Mouse (Mus musculus): ENCODE results near the gene Pfkm. TPM values are rescaled to one million over a fixed set of nuclear protein-coding genes. Genes with fewer than 3 reads are reported as not detected.

Pfkm gene
- polyA plus RNA-seq, 1 experiment from 2014 or later: 34.2 TPM

- no peaks in the 10 kb centered on the region for H3K9me3 ChIP-seq (ENCODE audit: control insufficient read depth, low read length)
- H3K4me1 ChIP-seq (ENCODE audit: control insufficient read depth, insufficient read depth, low read length): peaks cover 8% of the 10 kb centered on the region; the same call in 1 of the 2 replicates
- H3K4me3 ChIP-seq (ENCODE audit: low read length): no peak overlapping the region
- no peaks in the 10 kb centered on the region for H3K27me3 ChIP-seq (ENCODE audit: control insufficient read depth, insufficient read depth, low read length)
- no peak overlapping the region for H3K9ac ChIP-seq (ENCODE audit: low read depth, low read length)
- WGBS: 96% methylated on average over 4 of the region's 4 CpGs
- ATAC-seq (ENCODE audit: low FRiP score, low TSS enrichment): no peak
- no peak overlapping the region for H3K27ac ChIP-seq (ENCODE audit: low read depth, low read length)
- H3K36me3 ChIP-seq (ENCODE audit: control insufficient read depth, insufficient read depth, low read length): peaks cover 62% of the 10 kb centered on the region
- no peak overlapping the region for H3K4me2 ChIP-seq (replicated peaks; ENCODE audit: low read depth, low read length)
Observed at GRCm38 (mm10) chr15:98131001-98131400, 38.6 kb downstream of the Pfkm start.

- no peaks in the 10 kb centered on the region for H3K9me3 ChIP-seq (ENCODE audit: control insufficient read depth, low read length)
- no peak for ATAC-seq (ENCODE audit: low FRiP score, low TSS enrichment)
- no peak overlapping the region for H3K9ac ChIP-seq (ENCODE audit: low read depth, low read length)
- WGBS: 92% methylated on average over 7 of the region's 7 CpGs
- H3K27me3 ChIP-seq (ENCODE audit: control insufficient read depth, insufficient read depth, low read length): no peaks in the 10 kb centered on the region
- peaks cover 63% of the 10 kb centered on the region for H3K36me3 ChIP-seq (ENCODE audit: control insufficient read depth, insufficient read depth, low read length)
- H3K27ac ChIP-seq (ENCODE audit: low read depth, low read length): no peak overlapping the region
- H3K4me2 ChIP-seq (replicated peaks; ENCODE audit: low read depth, low read length): no peak overlapping the region
- H3K4me3 ChIP-seq (ENCODE audit: low read length): no peak overlapping the region
- 0 out of 2 replicates have a peak, but pooled peaks cover 3% of the 10 kb centered on the region for H3K4me1 ChIP-seq (ENCODE audit: control insufficient read depth, insufficient read depth, low read length)
Observed at GRCm38 (mm10) chr15:98131451-98131850, 39.1 kb downstream of the Pfkm start.

DNA sequence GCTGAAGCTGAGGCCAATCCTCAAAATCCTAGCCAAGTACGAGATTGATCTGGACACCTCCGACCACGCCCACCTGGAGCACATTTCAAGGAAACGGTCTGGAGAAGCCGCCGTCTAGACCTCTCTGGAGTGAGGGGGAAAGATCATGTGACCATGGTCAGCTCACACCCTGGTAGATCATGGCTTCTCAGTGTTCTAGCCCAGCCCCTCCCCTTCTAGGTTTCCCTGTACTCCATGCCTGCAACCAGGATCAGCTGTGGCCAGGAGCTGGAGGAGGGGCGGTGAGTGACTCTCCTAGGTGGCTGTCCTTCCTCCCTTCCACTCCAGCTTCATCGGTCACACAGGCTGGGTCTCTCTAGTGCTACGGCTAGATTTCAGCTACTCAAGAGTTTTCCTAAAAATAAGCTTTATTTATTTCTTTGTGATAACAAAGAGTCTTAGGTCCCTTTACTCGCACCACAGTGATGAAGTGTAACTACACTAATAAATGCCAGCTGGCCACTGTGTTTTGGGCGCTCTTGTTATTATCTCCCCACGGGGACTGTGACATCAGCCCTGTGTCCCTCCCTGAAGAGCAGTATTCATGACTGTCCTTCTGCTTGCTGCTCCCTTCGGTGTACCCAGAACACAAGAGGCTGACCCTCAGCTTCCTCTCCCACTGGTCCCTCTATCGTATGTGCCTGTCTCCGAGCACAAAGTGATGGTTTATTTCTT lies 39.7 kb downstream of the Pfkm start:
- Histone ChIP-seq H3K36me3 (ENCODE audit: control insufficient read depth, insufficient read depth, low read length) (peaks cover 65% of the 10 kb centered on the region), H3K4me3 (ENCODE audit: low read length) (no peak overlapping the region), H3K9me3 (ENCODE audit: control insufficient read depth, low read length) (no peaks in the 10 kb centered on the region), H3K27me3 (ENCODE audit: control insufficient read depth, insufficient read depth, low read length) (no peaks in the 10 kb centered on the region), H3K4me2 (replicated peaks; ENCODE audit: low read depth, low read length) (no peak overlapping the region), H3K4me1 (ENCODE audit: control insufficient read depth, insufficient read depth, low read length) (0 out of 2 replicates have a peak, but pooled peaks cover 3% of the 10 kb centered on the region), H3K27ac (ENCODE audit: low read depth, low read length) (no peak overlapping the region), H3K9ac (ENCODE audit: low read depth, low read length) (no peak overlapping the region)
- WGBS: 89% methylated on average over 15 of the region's 15 CpGs
- no peak for ATAC-seq (ENCODE audit: low FRiP score, low TSS enrichment)

DNA sequence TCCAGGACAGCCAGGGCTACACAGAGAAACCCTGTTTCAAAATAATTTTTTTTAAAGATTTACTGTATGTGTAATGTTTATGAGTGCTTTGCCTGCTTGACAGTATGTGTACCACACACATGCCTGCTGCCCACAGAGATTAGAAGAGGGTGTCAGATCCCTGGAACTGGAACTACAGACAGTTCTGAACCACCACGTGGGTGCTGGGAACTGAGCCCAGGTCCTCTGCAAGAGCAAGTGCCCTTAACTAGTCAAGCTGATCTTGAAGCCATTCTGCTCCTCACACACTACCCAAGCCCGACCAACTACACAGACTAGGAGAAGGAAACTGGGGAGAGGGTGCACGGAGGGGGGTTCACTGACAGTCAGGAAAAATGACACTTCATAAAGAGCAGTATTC lies 41.1 kb downstream of the Pfkm start:
- no peak for ATAC-seq (ENCODE audit: low FRiP score, low TSS enrichment)

DNA sequence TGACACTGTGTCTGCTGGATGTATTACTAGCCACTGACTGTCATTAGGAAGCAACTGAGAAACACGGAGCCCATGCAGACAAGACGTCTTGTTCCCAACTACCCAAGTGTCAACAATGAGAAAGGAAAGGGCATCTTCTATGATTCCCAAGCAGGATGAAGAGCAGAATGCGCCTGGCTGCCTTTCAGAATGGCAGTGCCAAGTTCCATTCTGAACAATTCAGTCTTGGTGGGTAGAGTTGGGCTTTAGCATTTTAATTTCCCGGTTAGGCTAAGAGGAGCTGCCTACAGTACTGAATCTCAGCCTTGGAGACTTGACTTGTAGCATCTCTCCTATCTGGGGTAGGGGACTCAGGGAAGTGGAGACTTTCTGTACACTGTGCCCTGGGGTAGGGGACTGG lies 41.6 kb downstream of the Pfkm start:
- no peaks in the 10 kb centered on the region for H3K9me3 ChIP-seq (ENCODE audit: control insufficient read depth, low read length)
- 0 out of 2 replicates have a peak, but pooled peaks cover 2% of the 10 kb centered on the region for H3K4me1 ChIP-seq (ENCODE audit: control insufficient read depth, insufficient read depth, low read length)
- H3K36me3 ChIP-seq (ENCODE audit: control insufficient read depth, insufficient read depth, low read length): peaks cover 74% of the 10 kb centered on the region
- 94% methylated on average over 4 of the region's 4 CpGs for WGBS
- H3K4me3 ChIP-seq (ENCODE audit: low read length): no peak overlapping the region
- H3K27me3 ChIP-seq (ENCODE audit: control insufficient read depth, insufficient read depth, low read length): no peaks in the 10 kb centered on the region
- ATAC-seq (ENCODE audit: low FRiP score, low TSS enrichment): no peak
- H3K4me2 ChIP-seq (replicated peaks; ENCODE audit: low read depth, low read length): no peak overlapping the region
- no peak overlapping the region for H3K27ac ChIP-seq (ENCODE audit: low read depth, low read length)
- H3K9ac ChIP-seq (ENCODE audit: low read depth, low read length): no peak overlapping the region

More for the DNA sequence above, 41.1 kb downstream of the Pfkm start:
- no peak overlapping the region for H3K4me2 ChIP-seq (replicated peaks; ENCODE audit: low read depth, low read length)
- WGBS: 88% methylated on average over 3 of the region's 3 CpGs
- no peak overlapping the region for H3K27ac ChIP-seq (ENCODE audit: low read depth, low read length)
- no peak overlapping the region for H3K9ac ChIP-seq (ENCODE audit: low read depth, low read length)
- H3K36me3 ChIP-seq (ENCODE audit: control insufficient read depth, insufficient read depth, low read length): peaks cover 69% of the 10 kb centered on the region
- H3K9me3 ChIP-seq (ENCODE audit: control insufficient read depth, low read length): no peaks in the 10 kb centered on the region
- no peaks in the 10 kb centered on the region for H3K27me3 ChIP-seq (ENCODE audit: control insufficient read depth, insufficient read depth, low read length)
- H3K4me3 ChIP-seq (ENCODE audit: low read length): no peak overlapping the region
- H3K4me1 ChIP-seq (ENCODE audit: control insufficient read depth, insufficient read depth, low read length): 0 out of 2 replicates have a peak, but pooled peaks cover 3% of the 10 kb centered on the region

GRCm38 (mm10) chr15:98134666-98135065 lies 42.3 kb downstream of the Pfkm start:
- no peak for ATAC-seq (ENCODE audit: low FRiP score, low TSS enrichment)
- peaks cover 77% of the 10 kb centered on the region for H3K36me3 ChIP-seq (ENCODE audit: control insufficient read depth, insufficient read depth, low read length)

DNA sequence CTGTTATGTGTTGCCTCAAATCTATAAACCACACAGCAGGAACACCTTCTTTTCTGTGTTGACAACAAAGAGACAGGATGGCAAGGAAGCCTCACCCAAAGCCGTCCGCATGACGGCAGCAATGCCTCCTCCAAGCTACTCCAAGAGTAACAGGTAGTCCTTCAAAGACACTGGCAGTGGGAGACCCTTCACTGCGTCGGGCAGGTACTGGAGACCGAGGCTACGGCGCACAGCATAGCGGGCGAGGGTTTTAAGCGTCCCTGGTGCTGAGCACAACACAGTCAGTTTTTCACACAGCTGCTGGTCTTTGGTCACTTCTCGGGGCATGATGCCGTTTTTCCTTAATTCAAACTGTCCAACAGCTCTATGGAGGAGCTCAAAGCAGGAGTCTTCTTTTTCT lies 43.3 kb downstream of the Pfkm start:
- 96% methylated on average over 13 of the region's 13 CpGs for WGBS
- no peaks in the 10 kb centered on the region for H3K27me3 ChIP-seq (ENCODE audit: control insufficient read depth, insufficient read depth, low read length)
- H3K9ac ChIP-seq (ENCODE audit: low read depth, low read length): no peak overlapping the region

More at GRCm38 (mm10) chr15:98134666-98135065, 42.3 kb downstream of the Pfkm start:
- Histone ChIP-seq H3K9ac (ENCODE audit: low read depth, low read length) (no peak overlapping the region), H3K4me2 (replicated peaks; ENCODE audit: low read depth, low read length) (no peak overlapping the region), H3K9me3 (ENCODE audit: control insufficient read depth, low read length) (no peaks in the 10 kb centered on the region), H3K4me3 (ENCODE audit: low read length) (no peak overlapping the region), H3K27me3 (ENCODE audit: control insufficient read depth, insufficient read depth, low read length) (no peaks in the 10 kb centered on the region), H3K4me1 (ENCODE audit: control insufficient read depth, insufficient read depth, low read length) (no peaks in the 10 kb centered on the region; the same call in 1 of the 2 replicates), H3K27ac (ENCODE audit: low read depth, low read length) (no peak overlapping the region)
- WGBS: 95% methylated on average over 3 of the region's 3 CpGs

DNA sequence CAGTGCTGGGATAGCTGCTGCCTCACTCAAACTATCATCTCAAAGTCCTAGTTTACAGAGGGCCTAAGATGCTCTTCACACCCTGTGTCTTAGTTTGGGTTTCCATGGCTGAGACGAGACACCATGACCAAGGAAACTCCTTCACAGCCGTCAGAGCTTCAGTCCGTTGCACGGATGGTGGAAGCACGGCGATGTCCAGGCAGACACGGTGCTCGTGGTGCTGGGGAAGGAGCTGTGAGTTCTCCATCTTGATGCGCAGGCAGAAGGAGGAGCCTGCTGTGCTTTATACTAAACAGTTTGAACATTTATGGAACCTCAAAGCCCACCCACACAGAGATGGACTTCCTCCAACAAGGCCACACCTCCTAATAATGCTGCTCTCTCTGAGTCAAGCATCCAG lies 44.5 kb downstream of the Pfkm start:
- no peaks in the 10 kb centered on the region for H3K9me3 ChIP-seq (ENCODE audit: control insufficient read depth, low read length)
- no peaks in the 10 kb centered on the region; the same call in 1 of the 2 replicates for H3K4me1 ChIP-seq (ENCODE audit: control insufficient read depth, insufficient read depth, low read length)
- no peak overlapping the region for H3K4me3 ChIP-seq (ENCODE audit: low read length)
- no peak overlapping the region for H3K27ac ChIP-seq (ENCODE audit: low read depth, low read length)
- H3K36me3 ChIP-seq (ENCODE audit: control insufficient read depth, insufficient read depth, low read length): peaks cover 78% of the 10 kb centered on the region
- H3K9ac ChIP-seq (ENCODE audit: low read depth, low read length): no peak overlapping the region
- no peaks in the 10 kb centered on the region for H3K27me3 ChIP-seq (ENCODE audit: control insufficient read depth, insufficient read depth, low read length)
- no peak for ATAC-seq (ENCODE audit: low FRiP score, low TSS enrichment)
- WGBS: 92% methylated on average over 9 of the region's 9 CpGs
- H3K4me2 ChIP-seq (replicated peaks; ENCODE audit: low read depth, low read length): no peak overlapping the region

More for the DNA sequence above, 43.3 kb downstream of the Pfkm start:
- Histone ChIP-seq H3K4me1 (ENCODE audit: control insufficient read depth, insufficient read depth, low read length) (no peaks in the 10 kb centered on the region; the same call in 1 of the 2 replicates), H3K4me2 (replicated peaks; ENCODE audit: low read depth, low read length) (no peak overlapping the region), H3K27ac (ENCODE audit: low read depth, low read length) (no peak overlapping the region), H3K36me3 (ENCODE audit: control insufficient read depth, insufficient read depth, low read length) (peaks cover 76% of the 10 kb centered on the region), H3K4me3 (ENCODE audit: low read length) (no peak overlapping the region), H3K9me3 (ENCODE audit: control insufficient read depth, low read length) (no peaks in the 10 kb centered on the region)
- ATAC-seq (ENCODE audit: low FRiP score, low TSS enrichment): no peak

GRCm38 (mm10) chr15:98139763-98140162 lies 47.4 kb downstream of the Pfkm start:
- 64% methylated on average over 7 of the region's 7 CpGs for WGBS
- H3K4me3 ChIP-seq (ENCODE audit: low read length): no peak overlapping the region
- H3K4me2 ChIP-seq (replicated peaks; ENCODE audit: low read depth, low read length): no peak overlapping the region
- H3K9ac ChIP-seq (ENCODE audit: low read depth, low read length): no peak overlapping the region
- peaks cover 3% of the 10 kb centered on the region; the same call in 1 of the 2 replicates for H3K4me1 ChIP-seq (ENCODE audit: control insufficient read depth, insufficient read depth, low read length)
- H3K27me3 ChIP-seq (ENCODE audit: control insufficient read depth, insufficient read depth, low read length): no peaks in the 10 kb centered on the region
- 0 out of 2 replicates have a peak, but pooled peaks have one; percentile 44 for ATAC-seq (ENCODE audit: low FRiP score, low TSS enrichment)
- peaks cover 60% of the 10 kb centered on the region for H3K36me3 ChIP-seq (ENCODE audit: control insufficient read depth, insufficient read depth, low read length)
- H3K27ac ChIP-seq (ENCODE audit: low read depth, low read length): no peak overlapping the region
- H3K9me3 ChIP-seq (ENCODE audit: control insufficient read depth, low read length): no peaks in the 10 kb centered on the region
